Mouse (Mus musculus): ENCODE measurements around the gene Ifnl3. TPM values are rescaled to one million over a fixed set of nuclear protein-coding genes. Genes with fewer than 3 reads are reported as not detected.

The Ifnl3 gene
- total RNA-seq, 2 experiments from 2014 or later, result not detected

DNA sequence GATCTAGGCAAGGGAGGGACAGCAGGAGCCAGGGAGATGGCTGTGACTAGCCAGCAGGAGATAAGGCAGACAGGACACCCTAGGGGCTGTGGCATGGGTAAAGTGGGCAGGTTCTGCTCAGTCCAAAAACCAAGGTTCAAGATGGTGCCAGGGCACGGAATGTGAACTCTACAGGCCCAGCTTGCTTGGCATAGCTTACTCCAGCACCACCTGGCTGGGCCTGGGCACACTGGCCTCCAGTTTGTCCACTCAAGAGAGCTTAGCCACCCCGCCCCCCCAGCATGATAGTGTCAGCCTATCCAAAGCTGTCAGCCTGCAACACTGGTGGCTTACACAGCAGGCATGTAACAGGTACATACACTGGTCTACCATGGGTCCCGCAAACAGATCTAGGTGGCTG lies 50.6 kb downstream of the Ifnl3 start:
- no peak for ATAC-seq (replicated peaks; ENCODE audit: low FRiP score, poor library complexity, severe bottlenecking)

Other genes with a start within 250 kb of the Ifnl3 start
- 5.4 TPM in 1 of 2 replicates, not detected in the other for gene Eid2b, start 245.1 kb upstream of the Ifnl3 start, total RNA-seq (2015; ENCODE audit: low replicate concordance)
- 2.1 TPM in 1 of 2 replicates, not detected in the other for gene Eid2b, start 245.1 kb upstream of the Ifnl3 start, total RNA-seq (2017; ENCODE audit: low replicate concordance)
- gene Selenov, start 231.7 kb upstream of the Ifnl3 start, total RNA-seq (2015; ENCODE audit: low replicate concordance), result not detected in 2 replicates
- not detected in 2 replicates for gene Selenov, start 231.7 kb upstream of the Ifnl3 start, total RNA-seq (2017; ENCODE audit: low replicate concordance)
- gene Dll3, start 220.6 kb upstream of the Ifnl3 start, total RNA-seq (2015; ENCODE audit: low replicate concordance), result not detected in 2 replicates
- not detected in 2 replicates for gene Dll3, start 220.6 kb upstream of the Ifnl3 start, total RNA-seq (2017; ENCODE audit: low replicate concordance)
- gene Timm50, start 210.8 kb upstream of the Ifnl3 start, total RNA-seq (2015; ENCODE audit: low replicate concordance), result 15.9 and 16.3 TPM in 2 replicates
- 7.8 and 12.7 TPM in 2 replicates for gene Timm50, start 210.8 kb upstream of the Ifnl3 start, total RNA-seq (2017; ENCODE audit: low replicate concordance)
- 33.5 and 37.8 TPM in 2 replicates for gene Supt5, start 184.1 kb upstream of the Ifnl3 start, total RNA-seq (2015; ENCODE audit: low replicate concordance)
- 34.3 and 43.0 TPM in 2 replicates for gene Supt5, start 184.1 kb upstream of the Ifnl3 start, total RNA-seq (2017; ENCODE audit: low replicate concordance)
- gene Rps16, start 172.2 kb upstream of the Ifnl3 start, total RNA-seq (2015; ENCODE audit: low replicate concordance), result 892 and 1,114 TPM in 2 replicates
- 132 and 239 TPM in 2 replicates for gene Rps16, start 172.2 kb upstream of the Ifnl3 start, total RNA-seq (2017; ENCODE audit: low replicate concordance)
- 2.1 and 5.8 TPM in 2 replicates for gene Plekhg2, start 150.2 kb upstream of the Ifnl3 start, total RNA-seq (2015; ENCODE audit: low replicate concordance)
- 1.0 and 3.1 TPM in 2 replicates for gene Plekhg2, start 150.2 kb upstream of the Ifnl3 start, total RNA-seq (2017; ENCODE audit: low replicate concordance)
- 39.8 and 50.5 TPM in 2 replicates for gene Zfp36, start 142.6 kb upstream of the Ifnl3 start, total RNA-seq (2015; ENCODE audit: low replicate concordance)
- gene Zfp36, start 142.6 kb upstream of the Ifnl3 start, total RNA-seq (2017; ENCODE audit: low replicate concordance), result 3.9 and 6.4 TPM in 2 replicates
- gene Med29, start 130.1 kb upstream of the Ifnl3 start, total RNA-seq (2015; ENCODE audit: low replicate concordance), result 0.84 and 13.0 TPM in 2 replicates
- gene Med29, start 130.1 kb upstream of the Ifnl3 start, total RNA-seq (2017; ENCODE audit: low replicate concordance), result 2.6 and 4.4 TPM in 2 replicates
- gene Paf1, start 129.9 kb upstream of the Ifnl3 start, total RNA-seq (2015; ENCODE audit: low replicate concordance), result 21.4 and 56.6 TPM in 2 replicates
- gene Paf1, start 129.9 kb upstream of the Ifnl3 start, total RNA-seq (2017; ENCODE audit: low replicate concordance), result 32.5 and 42.5 TPM in 2 replicates
- gene Gmfg, start 85.4 kb upstream of the Ifnl3 start, total RNA-seq (2015; ENCODE audit: low replicate concordance), result 79.3 and 117 TPM in 2 replicates
- 55.6 and 119 TPM in 2 replicates for gene Gmfg, start 85.4 kb upstream of the Ifnl3 start, total RNA-seq (2017; ENCODE audit: low replicate concordance)
- gene Lrfn1, start 70.9 kb upstream of the Ifnl3 start, total RNA-seq (2015; ENCODE audit: low replicate concordance), result 0.84 TPM in 1 of 2 replicates, not detected in the other
- gene Lrfn1, start 70.9 kb upstream of the Ifnl3 start, total RNA-seq (2017; ENCODE audit: low replicate concordance), result not detected in 2 replicates
- not detected in 2 replicates for gene Ifnl2, start 12.4 kb upstream of the Ifnl3 start, total RNA-seq (2015; ENCODE audit: low replicate concordance)
- not detected in 2 replicates for gene Ifnl2, start 12.4 kb upstream of the Ifnl3 start, total RNA-seq (2017; ENCODE audit: low replicate concordance)
- gene Sycn, start 18.0 kb downstream of the Ifnl3 start, total RNA-seq (2015; ENCODE audit: low replicate concordance), result not detected in 2 replicates
- not detected in 2 replicates for gene Sycn, start 18.0 kb downstream of the Ifnl3 start, total RNA-seq (2017; ENCODE audit: low replicate concordance)
- not detected in 2 replicates for gene Nccrp1, start 24.4 kb downstream of the Ifnl3 start, total RNA-seq (2015; ENCODE audit: low replicate concordance)
- not detected in 2 replicates for gene Nccrp1, start 24.4 kb downstream of the Ifnl3 start, total RNA-seq (2017; ENCODE audit: low replicate concordance)
- 15.9 and 29.6 TPM in 2 replicates for gene Samd4b, start 75.3 kb downstream of the Ifnl3 start, total RNA-seq (2015; ENCODE audit: low replicate concordance)
- 8.0 and 20.2 TPM in 2 replicates for gene Samd4b, start 75.3 kb downstream of the Ifnl3 start, total RNA-seq (2017; ENCODE audit: low replicate concordance)
- 7.6 and 9.6 TPM in 2 replicates for gene Pak4, start 75.3 kb downstream of the Ifnl3 start, total RNA-seq (2015; ENCODE audit: low replicate concordance)
- 2.1 and 5.9 TPM in 2 replicates for gene Pak4, start 75.3 kb downstream of the Ifnl3 start, total RNA-seq (2017; ENCODE audit: low replicate concordance)
- gene Acp7, start 108.5 kb downstream of the Ifnl3 start, total RNA-seq (2015; ENCODE audit: low replicate concordance), result not detected in 2 replicates
- not detected in 2 replicates for gene Acp7, start 108.5 kb downstream of the Ifnl3 start, total RNA-seq (2017; ENCODE audit: low replicate concordance)
- not detected in 2 replicates for gene Fbxo27, start 170.0 kb downstream of the Ifnl3 start, total RNA-seq (2015; ENCODE audit: low replicate concordance)
- 1.4 TPM in 1 of 2 replicates, not detected in the other for gene Fbxo27, start 170.0 kb downstream of the Ifnl3 start, total RNA-seq (2017; ENCODE audit: low replicate concordance)
- gene Fbxo17, start 194.0 kb downstream of the Ifnl3 start, total RNA-seq (2015; ENCODE audit: low replicate concordance), result 2.5 TPM in 1 of 2 replicates, not detected in the other
- 1.3 TPM in 1 of 2 replicates, not detected in the other for gene Fbxo17, start 194.0 kb downstream of the Ifnl3 start, total RNA-seq (2017; ENCODE audit: low replicate concordance)
- 12.6 and 27.2 TPM in 2 replicates for gene Mrps12, start 219.0 kb downstream of the Ifnl3 start, total RNA-seq (2015; ENCODE audit: low replicate concordance)
- 16.2 and 17.5 TPM in 2 replicates for gene Mrps12, start 219.0 kb downstream of the Ifnl3 start, total RNA-seq (2017; ENCODE audit: low replicate concordance)
- 1.3 and 6.1 TPM in 2 replicates for gene Sars2, start 219.2 kb downstream of the Ifnl3 start, total RNA-seq (2015; ENCODE audit: low replicate concordance)
- gene Sars2, start 219.2 kb downstream of the Ifnl3 start, total RNA-seq (2017; ENCODE audit: low replicate concordance), result 0.39 and 4.4 TPM in 2 replicates
- gene Ccer2, start 233.3 kb downstream of the Ifnl3 start, total RNA-seq (2015; ENCODE audit: low replicate concordance), result not detected in 2 replicates
- not detected in 2 replicates for gene Ccer2, start 233.3 kb downstream of the Ifnl3 start, total RNA-seq (2017; ENCODE audit: low replicate concordance)
- 38.9 and 40.2 TPM in 2 replicates for gene Sirt2, start 243.9 kb downstream of the Ifnl3 start, total RNA-seq (2015; ENCODE audit: low replicate concordance)
- gene Sirt2, start 243.9 kb downstream of the Ifnl3 start, total RNA-seq (2017; ENCODE audit: low replicate concordance), result 3.6 and 14.5 TPM in 2 replicates
- 8.3 and 12.2 TPM in 2 replicates for gene Nfkbib, start 244.7 kb downstream of the Ifnl3 start, total RNA-seq (2015; ENCODE audit: low replicate concordance)
- gene Nfkbib, start 244.7 kb downstream of the Ifnl3 start, total RNA-seq (2017; ENCODE audit: low replicate concordance), result 4.8 and 5.5 TPM in 2 replicates

All from erythroid progenitor cell, adult 5-6 weeks (primary cell).